Mouse (Mus musculus): Measurements from ENCODE around the gene Arl2. TPM values are rescaled to one million over a fixed set of nuclear protein-coding genes. Genes with fewer than 3 reads are reported as not detected.

Arl2 gene
- polyA plus RNA-seq (2014; fragmentation: Illumina TruSeq; extraction: RNeasy Lipid Tissue Mini Kit (QIAGEN cat#74804); ENCODE audit: low replicate concordance) = 1.0 TPM

DNA sequence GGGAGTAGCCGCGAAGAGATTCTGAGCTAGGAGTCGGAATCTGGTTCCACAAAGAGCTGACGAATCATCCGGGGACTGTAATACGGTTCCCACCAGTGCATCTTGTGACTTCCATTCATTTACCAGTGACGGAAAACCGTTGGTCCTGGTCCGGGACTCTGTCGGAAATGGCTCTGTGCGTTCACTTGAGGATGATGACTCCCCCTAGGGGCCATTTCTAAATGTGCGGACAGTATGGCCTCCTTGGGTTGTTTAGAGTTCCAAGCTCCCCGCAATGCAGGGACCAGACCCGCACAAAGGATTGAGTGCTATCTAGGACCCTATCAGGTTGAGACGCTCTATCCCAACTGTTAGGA, at the start of gene Arl2:
Gene Arl2 (minus strand): TSS at position 155 of the 356 bp plus-strand sequence.

DNA sequence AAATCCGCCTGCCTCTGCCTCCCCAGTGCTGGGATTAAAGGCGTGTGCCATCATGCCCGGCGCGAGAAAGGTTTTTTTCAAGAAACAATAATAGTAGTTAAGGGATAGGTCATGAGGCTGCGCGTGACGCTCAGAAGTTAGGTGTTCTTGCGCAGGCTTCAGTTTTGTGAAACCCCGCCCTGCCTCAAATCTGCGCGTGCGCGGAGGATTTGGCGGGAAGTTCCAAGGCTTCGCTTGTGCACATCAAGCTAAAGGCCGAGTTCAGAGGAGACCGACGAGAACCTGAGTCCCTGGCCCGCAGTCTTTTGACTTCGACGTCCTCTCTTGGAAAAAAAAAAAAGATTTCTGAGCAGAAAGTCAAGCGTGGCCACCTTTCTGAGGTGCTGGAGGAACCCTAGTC, 42.8 kb upstream of the Arl2 start, which contains the start of gene Majin:
Gene Majin (plus strand): TSS at position 258 of the 400 bp plus-strand sequence.

DNA sequence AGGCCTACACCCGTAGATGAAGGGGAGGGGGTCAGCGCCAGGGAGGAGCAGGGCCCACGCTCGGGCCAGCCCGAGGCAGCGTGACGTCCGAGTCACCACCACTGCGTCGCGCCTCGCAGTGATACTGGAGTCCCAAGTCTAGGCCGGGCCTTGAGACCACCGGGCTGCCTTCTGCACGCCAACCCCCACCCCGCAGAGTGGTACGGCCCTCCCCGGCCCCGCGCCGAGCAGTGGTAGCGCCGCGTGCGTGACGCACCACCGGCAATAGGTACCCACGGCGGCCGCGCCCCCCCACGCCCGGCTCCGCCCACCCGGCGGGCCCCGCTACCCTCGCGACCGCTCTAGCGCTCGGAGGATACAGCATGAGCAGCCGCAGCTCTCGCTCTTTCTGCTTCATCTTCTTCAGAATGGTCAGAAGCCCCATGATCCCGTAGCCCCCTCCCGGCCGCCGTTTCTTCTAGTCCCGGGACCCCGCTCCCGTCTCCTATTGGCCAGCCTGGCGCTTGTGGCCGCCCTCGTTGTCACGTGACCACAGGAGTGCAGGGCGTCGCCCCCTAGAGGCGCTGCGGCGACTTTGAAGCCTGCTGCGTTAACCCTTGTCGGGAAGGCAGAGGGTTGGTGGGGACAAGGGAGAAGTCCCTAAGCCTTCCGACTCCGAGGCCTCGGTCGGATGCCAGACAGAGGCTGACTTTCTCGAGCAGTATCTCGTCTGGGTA, 512 bp downstream of the Arl2 start, which contains the start of gene Batf2:
Gene Batf2 (plus strand): TSS at position 306 of the 716 bp plus-strand sequence.

DNA sequence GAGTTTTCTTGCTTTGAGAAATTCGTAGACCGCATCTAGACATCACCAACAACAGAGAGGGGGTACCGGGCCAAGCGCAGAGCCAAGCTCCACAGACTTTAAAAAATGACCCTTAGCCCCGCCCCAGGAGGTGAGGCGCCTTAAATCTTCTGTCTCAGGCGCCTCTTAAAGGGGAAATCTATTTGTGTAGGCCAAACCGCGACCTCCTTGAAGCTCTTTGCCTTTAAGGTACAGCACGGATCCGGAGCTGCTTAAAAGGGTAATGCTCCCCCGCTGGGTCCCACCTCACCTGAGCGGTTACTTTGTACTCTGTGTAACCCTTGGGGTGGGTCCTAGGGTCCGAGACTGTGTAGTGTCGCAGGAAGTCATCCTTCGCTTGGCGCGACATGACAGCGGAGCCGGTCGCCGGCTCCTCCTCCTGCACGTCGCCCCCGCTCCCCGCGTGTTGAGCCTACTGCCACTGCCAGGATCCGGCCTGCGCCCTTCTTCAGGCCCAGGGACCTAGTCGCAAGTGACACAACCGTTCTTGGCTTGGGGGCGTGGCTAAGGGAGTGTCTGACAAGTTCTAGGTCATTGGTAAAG, 13.5 kb downstream of the Arl2 start, which contains the start of gene Snx15:
Gene Snx15 (minus strand): TSS at position 545 of the 582 bp plus-strand sequence.

DNA sequence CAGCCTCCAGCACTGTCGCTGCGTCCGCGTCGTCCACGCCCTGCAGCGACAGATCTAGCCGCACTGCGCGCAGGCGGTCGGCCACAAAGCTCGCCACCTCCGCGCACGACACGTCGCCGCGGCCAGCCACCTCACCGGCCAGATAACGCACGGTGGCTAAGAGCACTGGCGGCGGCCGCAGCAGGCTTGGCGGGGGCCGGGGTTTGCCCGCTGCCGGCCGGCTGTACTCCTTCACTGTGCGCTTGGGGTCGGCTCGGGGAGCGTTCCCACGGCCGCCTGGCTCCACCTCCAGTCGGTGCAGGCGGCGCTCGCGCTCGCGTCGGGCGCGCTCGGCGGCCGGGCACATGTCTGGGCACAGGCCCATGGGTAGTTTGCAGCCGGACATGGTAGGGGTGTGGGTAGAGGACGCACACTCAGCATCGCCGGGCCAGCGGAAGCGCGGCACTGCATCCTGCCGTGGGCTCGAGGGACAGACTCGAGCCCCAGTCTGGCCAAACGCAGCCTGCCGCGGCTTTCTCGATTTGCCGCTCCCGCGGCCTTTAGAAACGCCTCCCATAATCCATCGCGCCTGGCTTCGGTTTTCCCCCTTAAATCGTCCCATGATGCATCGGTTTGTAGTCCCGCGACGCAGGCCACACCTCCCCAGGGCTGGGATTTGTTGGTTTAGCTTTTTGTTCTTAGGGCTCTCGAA, 23.2 kb downstream of the Arl2 start, which contains the start of gene Sac3d1:
Gene Sac3d1 (minus strand): TSS at position 665 of the 691 bp plus-strand sequence.

DNA sequence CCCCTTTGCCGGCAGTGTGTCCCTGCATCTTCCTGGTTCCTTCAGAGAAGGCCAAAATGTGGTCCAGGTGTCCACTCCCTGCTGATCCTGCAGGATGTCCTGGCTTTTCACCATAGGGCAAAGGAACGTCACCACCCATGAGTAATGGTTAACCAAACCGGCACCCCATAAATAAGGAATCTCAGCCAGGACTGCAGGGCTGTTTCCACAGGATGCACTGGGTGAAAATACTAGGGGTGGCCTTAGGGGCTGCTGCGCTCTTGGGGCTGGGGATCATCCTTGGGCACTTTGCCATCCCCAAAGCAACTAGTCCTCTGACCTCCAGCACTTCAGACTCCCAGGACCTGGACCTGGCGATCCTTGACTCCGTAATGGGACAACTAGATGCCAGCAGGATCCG, 35.8 kb downstream of the Arl2 start, which contains the start of gene Naaladl1:
Gene Naaladl1 (plus strand): TSS at position 197 of the 400 bp plus-strand sequence.

DNA sequence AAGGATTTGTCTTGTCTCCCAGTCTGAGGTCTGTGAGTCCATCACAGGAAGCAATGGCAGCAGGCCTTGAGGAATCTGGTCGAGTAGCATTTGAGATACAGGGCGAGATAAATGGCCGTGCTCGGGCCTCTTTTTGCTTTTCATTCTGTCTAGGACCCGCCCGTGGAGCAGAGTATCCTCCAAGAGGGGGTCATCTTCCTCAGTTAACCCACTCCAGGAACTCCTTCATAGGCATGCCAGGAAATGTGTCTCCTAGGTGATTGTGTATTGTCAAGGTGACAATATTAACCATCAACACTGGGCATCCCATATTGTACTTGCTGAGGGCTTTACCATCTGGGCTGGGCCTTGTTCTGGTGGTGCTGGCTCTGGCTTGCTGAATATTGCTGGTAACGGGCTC, 47.2 kb downstream of the Arl2 start, which contains the start of gene AC131692.1:
Gene AC131692.1 (plus strand): TSS at position 301 of the 400 bp plus-strand sequence.

DNA sequence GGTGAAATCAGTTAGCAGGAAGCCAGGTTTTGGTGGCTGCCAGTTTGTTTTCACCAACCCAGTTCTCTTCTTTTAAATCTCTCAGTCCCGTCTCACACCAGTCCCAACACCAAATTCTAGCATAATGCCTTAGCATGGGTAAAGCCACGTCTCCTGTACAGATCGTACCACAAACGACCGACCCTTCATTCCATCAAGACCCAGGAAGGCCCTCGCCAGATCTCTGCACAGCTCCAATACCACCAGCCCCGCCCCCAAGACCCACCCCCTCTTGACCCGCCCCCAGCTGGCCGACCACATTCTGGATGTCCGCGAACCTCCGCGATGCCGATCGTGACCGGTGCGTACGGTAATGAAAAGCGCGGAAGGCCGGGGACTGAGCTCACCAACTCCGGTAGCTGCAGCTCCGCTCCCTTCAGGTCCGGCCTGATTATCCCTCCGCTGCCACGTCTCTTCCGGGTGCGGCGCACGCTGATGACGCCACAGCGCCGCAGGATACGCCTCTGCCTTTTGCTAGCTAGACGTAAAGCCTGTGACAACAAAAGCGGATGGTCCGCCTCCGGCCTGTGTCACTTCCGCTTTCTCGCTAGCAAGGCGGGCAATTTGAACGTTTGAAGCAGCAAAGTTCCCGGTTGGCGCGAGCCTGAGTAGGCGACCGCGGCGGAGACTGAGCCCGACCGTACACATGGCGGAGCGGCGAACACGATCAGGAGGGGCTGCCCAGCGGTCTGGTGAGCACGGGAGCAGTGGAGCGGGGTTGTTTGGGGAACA, 56.7 kb downstream of the Arl2 start, which contains the start of the genes Zfpl1 and Cdca5:
Gene Zfpl1 (minus strand): TSS at position 479 of the 771 bp plus-strand sequence.
Gene Cdca5 (plus strand): TSS at position 506 of the 771 bp plus-strand sequence.

Other genes with a start within 250 kb of the Arl2 start
- 0.97 TPM for gene Tigd3, start 247.4 kb downstream of the Arl2 start, polyA plus RNA-seq (2014; fragmentation: Illumina TruSeq; extraction: RNeasy Lipid Tissue Mini Kit (QIAGEN cat#74804); ENCODE audit: low replicate concordance)
- 8.6 TPM for gene Dpf2, start 228.5 kb downstream of the Arl2 start, polyA plus RNA-seq (2014; fragmentation: Illumina TruSeq; extraction: RNeasy Lipid Tissue Mini Kit (QIAGEN cat#74804); ENCODE audit: low replicate concordance)
- gene Cdc42ep2, start 216.7 kb downstream of the Arl2 start, polyA plus RNA-seq (2014; fragmentation: Illumina TruSeq; extraction: RNeasy Lipid Tissue Mini Kit (QIAGEN cat#74804); ENCODE audit: low replicate concordance) = 2.5 TPM
- gene Pola2, start 177.3 kb downstream of the Arl2 start, polyA plus RNA-seq (2014; fragmentation: Illumina TruSeq; extraction: RNeasy Lipid Tissue Mini Kit (QIAGEN cat#74804); ENCODE audit: low replicate concordance) = 4.1 TPM
- gene Slc22a20, start 155.4 kb downstream of the Arl2 start, polyA plus RNA-seq (2014; fragmentation: Illumina TruSeq; extraction: RNeasy Lipid Tissue Mini Kit (QIAGEN cat#74804); ENCODE audit: low replicate concordance) = not detected
- gene Capn1, start 125.7 kb downstream of the Arl2 start, polyA plus RNA-seq (2014; fragmentation: Illumina TruSeq; extraction: RNeasy Lipid Tissue Mini Kit (QIAGEN cat#74804); ENCODE audit: low replicate concordance) = 1.9 TPM
- 0.97 TPM for gene Syvn1, start 95.0 kb downstream of the Arl2 start, polyA plus RNA-seq (2014; fragmentation: Illumina TruSeq; extraction: RNeasy Lipid Tissue Mini Kit (QIAGEN cat#74804); ENCODE audit: low replicate concordance)
- 21.3 TPM for gene Mrpl49, start 83.8 kb downstream of the Arl2 start, polyA plus RNA-seq (2014; fragmentation: Illumina TruSeq; extraction: RNeasy Lipid Tissue Mini Kit (QIAGEN cat#74804); ENCODE audit: low replicate concordance)
- gene Fau, start 83.7 kb downstream of the Arl2 start, polyA plus RNA-seq (2014; fragmentation: Illumina TruSeq; extraction: RNeasy Lipid Tissue Mini Kit (QIAGEN cat#74804); ENCODE audit: low replicate concordance) = 4.9 TPM
- not detected for gene Znhit2, start 80.4 kb downstream of the Arl2 start, polyA plus RNA-seq (2014; fragmentation: Illumina TruSeq; extraction: RNeasy Lipid Tissue Mini Kit (QIAGEN cat#74804); ENCODE audit: low replicate concordance)
- gene Tm7sf2, start 73.2 kb downstream of the Arl2 start, polyA plus RNA-seq (2014; fragmentation: Illumina TruSeq; extraction: RNeasy Lipid Tissue Mini Kit (QIAGEN cat#74804); ENCODE audit: low replicate concordance) = 0.97 TPM
- gene Vps51, start 64.3 kb downstream of the Arl2 start, polyA plus RNA-seq (2014; fragmentation: Illumina TruSeq; extraction: RNeasy Lipid Tissue Mini Kit (QIAGEN cat#74804); ENCODE audit: low replicate concordance) = 9.3 TPM
- gene Tmem262, start 61.5 kb downstream of the Arl2 start, polyA plus RNA-seq (2014; fragmentation: Illumina TruSeq; extraction: RNeasy Lipid Tissue Mini Kit (QIAGEN cat#74804); ENCODE audit: low replicate concordance) = not detected
- not detected for gene Gm28374, start 59.3 kb downstream of the Arl2 start, polyA plus RNA-seq (2014; fragmentation: Illumina TruSeq; extraction: RNeasy Lipid Tissue Mini Kit (QIAGEN cat#74804); ENCODE audit: low replicate concordance)
- not detected for gene Zfpl1, start 56.6 kb downstream of the Arl2 start, polyA plus RNA-seq (2014; fragmentation: Illumina TruSeq; extraction: RNeasy Lipid Tissue Mini Kit (QIAGEN cat#74804); ENCODE audit: low replicate concordance)
- 2.1 TPM for gene Cdca5, start 56.6 kb downstream of the Arl2 start, polyA plus RNA-seq (2014; fragmentation: Illumina TruSeq; extraction: RNeasy Lipid Tissue Mini Kit (QIAGEN cat#74804); ENCODE audit: low replicate concordance)
- not detected for gene AC131692.1, start 47.1 kb downstream of the Arl2 start, polyA plus RNA-seq (2014; fragmentation: Illumina TruSeq; extraction: RNeasy Lipid Tissue Mini Kit (QIAGEN cat#74804); ENCODE audit: low replicate concordance)
- 3.8 TPM for gene Naaladl1, start 35.8 kb downstream of the Arl2 start, polyA plus RNA-seq (2014; fragmentation: Illumina TruSeq; extraction: RNeasy Lipid Tissue Mini Kit (QIAGEN cat#74804); ENCODE audit: low replicate concordance)
- gene Sac3d1, start 22.9 kb downstream of the Arl2 start, polyA plus RNA-seq (2014; fragmentation: Illumina TruSeq; extraction: RNeasy Lipid Tissue Mini Kit (QIAGEN cat#74804); ENCODE audit: low replicate concordance) = not detected
- 4.0 TPM for gene Snx15, start 13.2 kb downstream of the Arl2 start, polyA plus RNA-seq (2014; fragmentation: Illumina TruSeq; extraction: RNeasy Lipid Tissue Mini Kit (QIAGEN cat#74804); ENCODE audit: low replicate concordance)
- gene Batf2, start 565 bp downstream of the Arl2 start, polyA plus RNA-seq (2014; fragmentation: Illumina TruSeq; extraction: RNeasy Lipid Tissue Mini Kit (QIAGEN cat#74804); ENCODE audit: low replicate concordance) = 0.41 TPM
- 0.37 TPM for gene Majin, start 42.8 kb upstream of the Arl2 start, polyA plus RNA-seq (2014; fragmentation: Illumina TruSeq; extraction: RNeasy Lipid Tissue Mini Kit (QIAGEN cat#74804); ENCODE audit: low replicate concordance)
- not detected for gene Gpha2, start 84.8 kb upstream of the Arl2 start, polyA plus RNA-seq (2014; fragmentation: Illumina TruSeq; extraction: RNeasy Lipid Tissue Mini Kit (QIAGEN cat#74804); ENCODE audit: low replicate concordance)
- 0.30 TPM for gene Ppp2r5b, start 94.3 kb upstream of the Arl2 start, polyA plus RNA-seq (2014; fragmentation: Illumina TruSeq; extraction: RNeasy Lipid Tissue Mini Kit (QIAGEN cat#74804); ENCODE audit: low replicate concordance)
- gene Atg2a, start 100.1 kb upstream of the Arl2 start, polyA plus RNA-seq (2014; fragmentation: Illumina TruSeq; extraction: RNeasy Lipid Tissue Mini Kit (QIAGEN cat#74804); ENCODE audit: low replicate concordance) = 0.07 TPM
- gene Ehd1, start 135.2 kb upstream of the Arl2 start, polyA plus RNA-seq (2014; fragmentation: Illumina TruSeq; extraction: RNeasy Lipid Tissue Mini Kit (QIAGEN cat#74804); ENCODE audit: low replicate concordance) = 22.8 TPM
- 4.0 TPM for gene Cdc42bpg, start 164.9 kb upstream of the Arl2 start, polyA plus RNA-seq (2014; fragmentation: Illumina TruSeq; extraction: RNeasy Lipid Tissue Mini Kit (QIAGEN cat#74804); ENCODE audit: low replicate concordance)
- gene Men1, start 193.4 kb upstream of the Arl2 start, polyA plus RNA-seq (2014; fragmentation: Illumina TruSeq; extraction: RNeasy Lipid Tissue Mini Kit (QIAGEN cat#74804); ENCODE audit: low replicate concordance) = 3.2 TPM
- gene Map4k2, start 199.6 kb upstream of the Arl2 start, polyA plus RNA-seq (2014; fragmentation: Illumina TruSeq; extraction: RNeasy Lipid Tissue Mini Kit (QIAGEN cat#74804); ENCODE audit: low replicate concordance) = 3.2 TPM
- gene Sf1, start 222.1 kb upstream of the Arl2 start, polyA plus RNA-seq (2014; fragmentation: Illumina TruSeq; extraction: RNeasy Lipid Tissue Mini Kit (QIAGEN cat#74804); ENCODE audit: low replicate concordance) = 86.9 TPM
- 1.0 TPM for gene Pygm, start 242.9 kb upstream of the Arl2 start, polyA plus RNA-seq (2014; fragmentation: Illumina TruSeq; extraction: RNeasy Lipid Tissue Mini Kit (QIAGEN cat#74804); ENCODE audit: low replicate concordance)

Data from small intestine, adult 10 weeks (tissue).